In genomic region chr17:83397571-83398100, GRCm38 (mm10) we compare ENCODE assay signal across 9 mouse cellular contexts. TPM values are rescaled to one million over a fixed set of nuclear protein-coding genes. Genes with fewer than 3 reads are reported as not detected.
DNase-seq lines count a peak whose midpoint lies in the region; ATAC-seq and TF ChIP-seq lines count a peak whose summit lies in the region.
"Had no signal": no experiment of that assay in that cellular context is flagged by ENCODE, and none has a peak within 500 bp of the region (broad histone marks: within the 10 kb centered on the region; RNA-seq: fewer than 3 reads in every experiment).

No protein-coding gene starts in this region.

- DNase-seq in hindbrain, embryonic 10.5 days (ENCODE audit: low spot score) = no peak
- DNase-seq in hindbrain, postnatal 0 days (ENCODE audit: low spot score) = no peak
- peak; percentile 57 for DNase-seq in thymus, postnatal 25 days
- DNase-seq in cerebellum, adult 11 months = no peak
- DNase-seq in urinary bladder, adult 2 months (ENCODE audit: low spot score) = no peak

- no peak for TF ChIP-seq CTCF in hindbrain, postnatal 0 days (IDR thresholded peaks at IDR 0.05; ENCODE audit: low read depth)

- no peak overlapping the region for H3K4me2 ChIP-seq in hindbrain, postnatal 0 days (ENCODE audit: low read depth, low read length)
- no peak overlapping the region for H3K4me2 ChIP-seq in forebrain, embryonic 15.5 days (replicated peaks)
- H3K4me2 ChIP-seq in kidney, embryonic 15.5 days = no peak overlapping the region

- no peaks in the 10 kb centered on the region for H3K9me3 ChIP-seq in hindbrain, embryonic 10.5 days
- no peaks in the 10 kb centered on the region for H3K9me3 ChIP-seq in hindbrain, postnatal 0 days (ENCODE audit: low read length)
- H3K9me3 ChIP-seq in forebrain, embryonic 15.5 days = no peaks in the 10 kb centered on the region
- no peaks in the 10 kb centered on the region for H3K9me3 ChIP-seq in kidney, embryonic 15.5 days (replicated peaks)
- no peaks in the 10 kb centered on the region for H3K9me3 ChIP-seq in megakaryocyte, embryonic 14.5 days

- no peak for ATAC-seq in hindbrain, postnatal 0 days
- no peak for ATAC-seq in forebrain, embryonic 15.5 days (replicated peaks)
- ATAC-seq in kidney, embryonic 15.5 days (replicated peaks; ENCODE audit: low FRiP score) = 0 out of 2 replicates have a peak, but pooled peaks have one; percentile 29

- WGBS in hindbrain, embryonic 10.5 days = 56% methylated on average over 6 of the region's 6 CpGs
- 59% methylated on average over 6 of the region's 6 CpGs for WGBS in hindbrain, postnatal 0 days
- whole genome bisulfite sequencing in forebrain, embryonic 15.5 days = 52% methylated on average over 6 of the region's 6 CpGs
- WGBS in kidney, embryonic 15.5 days = 53% methylated on average over 6 of the region's 6 CpGs

- peak overlapping the region; percentile 53 for H3K27ac ChIP-seq in hindbrain, embryonic 10.5 days
- H3K27ac ChIP-seq in hindbrain, postnatal 0 days = no peak overlapping the region
- H3K27ac ChIP-seq in forebrain, embryonic 15.5 days (replicated peaks) = 0 out of 2 replicates have a peak overlapping the region, but pooled peaks have one; percentile 34
- peak overlapping the region; percentile 81 for H3K27ac ChIP-seq in kidney, embryonic 15.5 days
- H3K27ac ChIP-seq: liver, embryonic 14.5 days had no signal

- no peak overlapping the region for H3K4me3 ChIP-seq in hindbrain, embryonic 10.5 days
- no peak overlapping the region for H3K4me3 ChIP-seq in hindbrain, postnatal 0 days (ENCODE audit: low read length)
- H3K4me3 ChIP-seq in forebrain, embryonic 15.5 days = no peak overlapping the region
- no peak overlapping the region for H3K4me3 ChIP-seq in kidney, embryonic 15.5 days (replicated peaks)
- peak overlapping the region; percentile 87 for H3K4me3 ChIP-seq in megakaryocyte, embryonic 14.5 days (replicated peaks)

- peaks cover 7% of the 10 kb centered on the region for H3K4me1 ChIP-seq in hindbrain, embryonic 10.5 days (replicated peaks)
- no peaks in the 10 kb centered on the region for H3K4me1 ChIP-seq in hindbrain, postnatal 0 days (ENCODE audit: insufficient read depth, low read length)
- no peaks in the 10 kb centered on the region for H3K4me1 ChIP-seq in forebrain, embryonic 15.5 days
- peaks cover 5% of the 10 kb centered on the region for H3K4me1 ChIP-seq in kidney, embryonic 15.5 days
- H3K4me1 ChIP-seq in megakaryocyte, embryonic 14.5 days = peaks cover 49% of the 10 kb centered on the region

- no peak overlapping the region for H3K9ac ChIP-seq in hindbrain, postnatal 0 days (replicated peaks; ENCODE audit: low read length)
- no peak overlapping the region for H3K9ac ChIP-seq in forebrain, embryonic 15.5 days (replicated peaks)
- H3K9ac ChIP-seq in kidney, embryonic 15.5 days = no peak overlapping the region
- H3K9ac ChIP-seq: liver, embryonic 14.5 days had no signal

- peaks cover 5% of the 10 kb centered on the region for H3K36me3 ChIP-seq in hindbrain, embryonic 10.5 days
- H3K36me3 ChIP-seq in hindbrain, postnatal 0 days (ENCODE audit: insufficient read depth, low read length) = no peaks in the 10 kb centered on the region
- no peaks in the 10 kb centered on the region for H3K36me3 ChIP-seq in forebrain, embryonic 15.5 days
- no peaks in the 10 kb centered on the region for H3K36me3 ChIP-seq in kidney, embryonic 15.5 days
- H3K36me3 ChIP-seq in megakaryocyte, embryonic 14.5 days (replicated peaks; ENCODE audit: low read length) = peaks cover 3% of the 10 kb centered on the region

- H3K27me3 ChIP-seq in hindbrain, embryonic 10.5 days (ENCODE audit: insufficient read depth, poor library complexity, severe bottlenecking) = no peaks in the 10 kb centered on the region
- no peaks in the 10 kb centered on the region for H3K27me3 ChIP-seq in hindbrain, postnatal 0 days (ENCODE audit: insufficient read depth, low read length)
- no peaks in the 10 kb centered on the region for H3K27me3 ChIP-seq in forebrain, embryonic 15.5 days
- H3K27me3 ChIP-seq in kidney, embryonic 15.5 days = no peaks in the 10 kb centered on the region
- no peaks in the 10 kb centered on the region for H3K27me3 ChIP-seq in megakaryocyte, embryonic 14.5 days (replicated peaks)

RNA-seq across cellular contexts. Expression of gene Eml4, which starts 46.9 kb away (rescaled TPM):
- 37.6 and 43.6 TPM in 2 replicates for polyA plus RNA-seq in hindbrain, embryonic 10.5 days (2016; fragmentation: Nextera tagmentation; extraction: Ambion mirVana)
- total RNA-seq in hindbrain, postnatal 0 days (2014; rRNA removed) = 42.9 and 47.8 TPM in 2 replicates
- 18.7 and 20.2 TPM in 2 replicates for polyA plus RNA-seq in hindbrain, postnatal 0 days (2015; fragmentation: Nextera tagmentation; extraction: Ambion mirVana)
- polyA plus RNA-seq in forebrain, embryonic 15.5 days (2015; fragmentation: Nextera tagmentation; extraction: Ambion mirVana) = 34.6 and 34.8 TPM in 2 replicates
- 35.6 and 37.3 TPM in 2 replicates for polyA plus RNA-seq in kidney, embryonic 15.5 days (2015; fragmentation: Nextera tagmentation; extraction: Ambion mirVana)
- 0.95 TPM in 1 of 2 replicates, not detected in the other for polyA plus RNA-seq in megakaryocyte, embryonic 14.5 days (2012; ENCODE audit: insufficient read depth, low replicate concordance)
- polyA plus RNA-seq in urinary bladder, adult 2 months (2012; rRNA removed) = 17.4 and 19.6 TPM in 2 replicates
